Mouse (Mus musculus) midbrain, embryonic 12.5 days (tissue): Measurements from ENCODE around the gene Olfr224. TPM values are rescaled to one million over a fixed set of nuclear protein-coding genes. Genes with fewer than 3 reads are reported as not detected.

ENCODE experiments used
- ATAC-seq: fragments of 200-750 bp; cut with Nextera tagmentation; 2 replicates; pipeline ENCODE4 v1.8.0; 2017; ENCODE audit warnings: low read depth, moderate TSS enrichment, moderate library complexity; ENCODE audit not compliant: low FRiP score
- H3K27ac ChIP-seq: fragments of 300-500 bp; sonication (generic); replicated peaks from 2 replicates; pipeline ENCODE4 v1.5.1; 2016; ENCODE audit warnings: mild to moderate bottlenecking
- H3K27me3 ChIP-seq: fragments of 300-500 bp; sonication (generic); 2 replicates; pipeline ENCODE4 v1.6.1; 2016; ENCODE audit warnings: mild to moderate bottlenecking
- H3K36me3 ChIP-seq: fragments of 300-500 bp; sonication (generic); 2 replicates; pipeline ENCODE4 v1.6.1; 2016
- H3K4me1 ChIP-seq: fragments of 300-500 bp; sonication (generic); 2 replicates; pipeline ENCODE4 v1.6.1; 2016
- H3K4me2 ChIP-seq: fragments of 300-500 bp; sonication (generic); replicated peaks from 2 replicates; pipeline ENCODE4 v1.6.1; 2016; ENCODE audit warnings: mild to moderate bottlenecking, moderate library complexity
- H3K4me3 ChIP-seq: fragments of 300-500 bp; sonication (generic); 2 replicates; pipeline ENCODE4 v1.5.1; 2016; ENCODE audit warnings: mild to moderate bottlenecking
- H3K9ac ChIP-seq: fragments of 300-500 bp; sonication (generic); replicated peaks from 2 replicates; pipeline ENCODE4 v1.6.1; 2016; ENCODE audit warnings: mild to moderate bottlenecking, moderate library complexity
- H3K9me3 ChIP-seq: fragments of 300-500 bp; sonication (generic); 2 replicates; pipeline ENCODE4 v1.6.1; 2016; ENCODE audit warnings: mild to moderate bottlenecking
- WGBS: fragments of 180-500 bp; shearing (Covaris S2); methylation state at CpG from one replicate; pipeline ENCODE4 v1.1.7; 2016; 5-methylcytosine and 5-hydroxymethylcytosine counted together
- polyA plus RNA-seq: library from polyadenylated mRNA; unstranded; fragments of >200 nt; fragmentation: Nextera tagmentation; extraction: Ambion mirVana; gene quantifications from 2 replicates; pipeline ENCODE4 v1.2.1, GENCODE M21; 2016

Gene Olfr224
- not detected in 2 replicates for polyA plus RNA-seq

DNA sequence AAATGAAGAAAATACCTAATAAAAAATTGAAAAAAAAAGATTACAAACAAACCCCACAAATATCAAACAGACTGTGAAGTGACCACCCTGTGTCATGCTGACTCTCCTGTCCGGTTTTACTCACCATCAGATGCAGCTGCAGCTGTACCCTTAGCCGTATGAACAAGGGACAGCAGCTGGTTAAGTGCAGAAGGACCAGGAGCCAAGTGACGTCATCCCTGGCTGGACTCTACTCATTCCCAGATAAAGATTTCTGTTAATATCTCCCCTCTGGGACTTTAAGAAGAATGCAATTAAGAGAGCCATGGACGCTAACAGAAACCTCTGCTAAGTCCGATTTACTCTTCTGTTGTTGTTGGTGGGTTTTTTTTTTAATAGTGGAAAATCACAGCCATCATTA, at the start of gene Olfr224:
Gene Olfr224 (minus strand): TSS at position 149 of the 400 bp plus-strand sequence.
- Histone ChIP-seq H3K9me3 (no peaks in the 10 kb centered on the region), H3K4me2 (no peak within 1 kb of the TSS), H3K9ac (no peak within 1 kb of the TSS), H3K27me3 (no peaks in the 10 kb centered on the region), H3K4me3 (no peak within 1 kb of the TSS), H3K4me1 (no peaks in the 10 kb centered on the region), H3K27ac (no peak within 1 kb of the TSS), H3K36me3 (no peaks in the 10 kb centered on the region)
- ATAC-seq: no peak
- 86% methylated on average over 5 of the region's 5 CpGs for whole genome bisulfite sequencing

- H3K36me3 ChIP-seq: no peaks in the 10 kb centered on the region
- no peaks in the 10 kb centered on the region for H3K4me1 ChIP-seq
- no peak for ATAC-seq
- no peak overlapping the region for H3K9ac ChIP-seq
- no peak overlapping the region for H3K4me2 ChIP-seq
- no peak overlapping the region for H3K4me3 ChIP-seq
- WGBS: 67% methylated on average over 6 of the region's 6 CpGs
- no peaks in the 10 kb centered on the region for H3K27me3 ChIP-seq
- H3K27ac ChIP-seq: no peak overlapping the region
- no peaks in the 10 kb centered on the region for H3K9me3 ChIP-seq
These were observed 48.4 kb upstream of the Olfr224 start for GRCm38 (mm10) chr11:58618793-58619192.

GRCm38 (mm10) chr11:58618369-58618768, 48.0 kb upstream of the Olfr224 start:
- H3K4me3 ChIP-seq: no peak overlapping the region
- no peak overlapping the region for H3K27ac ChIP-seq
- ATAC-seq: no peak
- no peaks in the 10 kb centered on the region for H3K27me3 ChIP-seq
- 68% methylated on average over 3 of the region's 3 CpGs for WGBS
- H3K9ac ChIP-seq: no peak overlapping the region
- H3K36me3 ChIP-seq: no peaks in the 10 kb centered on the region
- no peaks in the 10 kb centered on the region for H3K4me1 ChIP-seq
- no peak overlapping the region for H3K4me2 ChIP-seq
- H3K9me3 ChIP-seq: no peaks in the 10 kb centered on the region

- Histone ChIP-seq H3K27me3 (no peaks in the 10 kb centered on the region), H3K9me3 (no peaks in the 10 kb centered on the region), H3K27ac (no peak within 1 kb of the TSS), H3K4me2 (no peak within 1 kb of the TSS), H3K4me3 (no peak within 1 kb of the TSS), H3K9ac (no peak within 1 kb of the TSS), H3K4me1 (no peaks in the 10 kb centered on the region), H3K36me3 (no peaks in the 10 kb centered on the region)
- ATAC-seq: no peak
- WGBS: 84% methylated on average over 4 of the region's 4 CpGs
These were observed 45.6 kb upstream of the Olfr224 start, which contains the start of gene 2210407C18Rik for GRCm38 (mm10) chr11:58615975-58616374. Gene 2210407C18Rik (minus strand): TSS chr11:58616075.

DNA sequence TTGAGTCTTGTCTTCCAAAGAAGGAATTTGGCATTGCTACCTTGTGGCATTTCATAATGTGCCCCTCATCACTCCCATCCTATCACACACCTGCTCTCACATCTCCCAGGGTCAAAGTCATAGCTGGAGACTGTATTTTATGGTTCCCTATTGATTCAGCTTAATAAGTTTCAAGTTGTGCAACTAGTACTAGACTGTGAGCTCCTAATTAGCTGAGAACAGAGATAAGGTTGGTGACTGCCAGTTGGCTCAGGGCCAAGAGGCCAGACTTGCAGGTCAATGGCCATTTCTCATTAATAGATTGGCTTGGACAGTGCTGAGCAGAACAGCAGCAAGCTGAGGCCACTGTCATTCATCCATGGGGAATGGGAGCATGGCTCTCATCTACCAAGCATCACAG, 44.2 kb upstream of the Olfr224 start:
- Histone ChIP-seq H3K9me3 (no peaks in the 10 kb centered on the region), H3K4me1 (no peaks in the 10 kb centered on the region), H3K27ac (no peak overlapping the region), H3K4me2 (no peak overlapping the region), H3K27me3 (no peaks in the 10 kb centered on the region), H3K36me3 (no peaks in the 10 kb centered on the region), H3K4me3 (no peak overlapping the region), H3K9ac (no peak overlapping the region)
- ATAC-seq: no peak

DNA sequence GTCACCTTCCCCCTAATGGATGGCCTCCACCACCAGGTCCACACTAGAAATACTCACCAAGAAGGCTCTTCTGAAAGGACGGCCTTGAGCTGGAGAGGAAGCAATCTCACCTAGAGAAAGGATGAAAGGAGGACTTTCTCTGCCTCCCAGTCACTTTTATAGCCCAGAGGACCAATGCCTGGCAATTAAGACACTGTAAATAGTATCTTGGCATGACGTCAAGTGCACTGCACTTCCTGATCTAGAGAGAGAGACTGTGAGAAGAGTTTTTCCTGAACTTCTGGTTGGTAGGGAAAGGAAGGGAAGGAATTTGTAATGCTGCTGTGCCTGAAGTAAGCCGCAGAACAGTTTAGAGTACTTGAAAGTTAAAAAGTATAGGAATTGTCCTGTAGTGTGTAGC, 43.0 kb upstream of the Olfr224 start:
- no peak overlapping the region for H3K27ac ChIP-seq
- H3K36me3 ChIP-seq: no peaks in the 10 kb centered on the region
- H3K9me3 ChIP-seq: no peaks in the 10 kb centered on the region
- no peak for ATAC-seq
- 90% methylated on average over 3 of the region's 3 CpGs for WGBS
- no peak overlapping the region for H3K4me3 ChIP-seq
- H3K27me3 ChIP-seq: no peaks in the 10 kb centered on the region
- H3K9ac ChIP-seq: no peak overlapping the region
- no peaks in the 10 kb centered on the region for H3K4me1 ChIP-seq
- H3K4me2 ChIP-seq: no peak overlapping the region

- 85% methylated on average over 6 of the region's 6 CpGs for WGBS
These were observed 36.7 kb upstream of the Olfr224 start for GRCm38 (mm10) chr11:58607030-58607429.

DNA sequence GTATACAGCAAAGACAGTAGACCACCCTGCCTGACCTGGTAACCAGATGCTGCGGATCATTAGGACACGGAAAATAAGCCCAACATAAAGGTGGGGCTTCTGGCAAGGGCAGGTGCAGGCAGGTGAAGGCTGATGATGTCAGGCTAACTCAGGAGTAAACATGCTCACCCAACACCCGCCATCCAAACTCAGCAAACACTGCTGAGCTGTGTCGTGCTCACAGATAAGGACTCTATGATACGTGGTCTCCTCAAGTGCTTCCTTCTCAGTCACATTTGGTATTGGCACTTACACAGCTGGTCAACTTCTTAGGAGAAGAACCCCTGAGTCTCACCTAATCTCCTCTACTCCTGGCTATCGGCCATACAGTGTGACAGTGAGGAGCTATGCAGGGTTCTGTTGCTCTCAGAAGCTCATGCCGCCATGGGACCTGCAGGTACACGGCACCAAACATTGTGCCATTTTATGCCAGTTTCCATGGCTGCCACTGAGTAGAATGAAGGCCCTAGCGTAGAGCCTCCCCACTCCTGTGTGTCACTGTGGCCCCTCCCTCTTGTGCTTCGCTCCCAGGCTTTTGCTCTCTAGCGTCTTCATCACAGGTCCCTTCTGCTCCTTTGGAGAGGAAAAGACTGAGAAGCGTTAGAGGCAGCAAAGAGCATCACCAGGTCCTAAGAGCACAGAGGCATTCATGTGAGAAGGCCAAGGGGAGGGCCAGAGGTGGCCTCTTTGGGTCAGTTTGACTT, 36.0 kb upstream of the Olfr224 start:
- Histone ChIP-seq H3K4me2 (no peak overlapping the region), H3K27me3 (no peaks in the 10 kb centered on the region), H3K9ac (no peak overlapping the region), H3K4me1 (no peaks in the 10 kb centered on the region), H3K4me3 (no peak overlapping the region), H3K9me3 (no peaks in the 10 kb centered on the region), H3K36me3 (no peaks in the 10 kb centered on the region), H3K27ac (no peak overlapping the region)
- no peak for ATAC-seq
- 92% methylated on average over 12 of the region's 12 CpGs for WGBS

More at GRCm38 (mm10) chr11:58607030-58607429, 36.7 kb upstream of the Olfr224 start:
- H3K4me1 ChIP-seq: no peaks in the 10 kb centered on the region
- H3K9me3 ChIP-seq: no peaks in the 10 kb centered on the region
- ATAC-seq: no peak
- no peaks in the 10 kb centered on the region for H3K36me3 ChIP-seq
- no peak overlapping the region for H3K27ac ChIP-seq
- H3K4me2 ChIP-seq: no peak overlapping the region
- no peaks in the 10 kb centered on the region for H3K27me3 ChIP-seq
- no peak overlapping the region for H3K9ac ChIP-seq
- no peak overlapping the region for H3K4me3 ChIP-seq

- 89% methylated on average over 3 of the region's 3 CpGs for WGBS
- H3K4me3 ChIP-seq: no peak overlapping the region
- H3K9ac ChIP-seq: no peak overlapping the region
- no peaks in the 10 kb centered on the region for H3K36me3 ChIP-seq
- no peaks in the 10 kb centered on the region for H3K4me1 ChIP-seq
- H3K4me2 ChIP-seq: no peak overlapping the region
- no peaks in the 10 kb centered on the region for H3K27me3 ChIP-seq
- H3K9me3 ChIP-seq: no peaks in the 10 kb centered on the region
- ATAC-seq: no peak
- no peak overlapping the region for H3K27ac ChIP-seq
These were observed 34.9 kb upstream of the Olfr224 start for GRCm38 (mm10) chr11:58605228-58605627.

- no peak for ATAC-seq
- no peak overlapping the region for H3K4me3 ChIP-seq
- H3K9me3 ChIP-seq: no peaks in the 10 kb centered on the region
- 73% methylated on average over 2 of the region's 2 CpGs for WGBS
- H3K27me3 ChIP-seq: no peaks in the 10 kb centered on the region
- H3K4me1 ChIP-seq: no peaks in the 10 kb centered on the region
- no peak overlapping the region for H3K4me2 ChIP-seq
- H3K36me3 ChIP-seq: no peaks in the 10 kb centered on the region
- no peak overlapping the region for H3K27ac ChIP-seq
- H3K9ac ChIP-seq: no peak overlapping the region
These were observed 34.3 kb upstream of the Olfr224 start for GRCm38 (mm10) chr11:58604688-58605087.

DNA sequence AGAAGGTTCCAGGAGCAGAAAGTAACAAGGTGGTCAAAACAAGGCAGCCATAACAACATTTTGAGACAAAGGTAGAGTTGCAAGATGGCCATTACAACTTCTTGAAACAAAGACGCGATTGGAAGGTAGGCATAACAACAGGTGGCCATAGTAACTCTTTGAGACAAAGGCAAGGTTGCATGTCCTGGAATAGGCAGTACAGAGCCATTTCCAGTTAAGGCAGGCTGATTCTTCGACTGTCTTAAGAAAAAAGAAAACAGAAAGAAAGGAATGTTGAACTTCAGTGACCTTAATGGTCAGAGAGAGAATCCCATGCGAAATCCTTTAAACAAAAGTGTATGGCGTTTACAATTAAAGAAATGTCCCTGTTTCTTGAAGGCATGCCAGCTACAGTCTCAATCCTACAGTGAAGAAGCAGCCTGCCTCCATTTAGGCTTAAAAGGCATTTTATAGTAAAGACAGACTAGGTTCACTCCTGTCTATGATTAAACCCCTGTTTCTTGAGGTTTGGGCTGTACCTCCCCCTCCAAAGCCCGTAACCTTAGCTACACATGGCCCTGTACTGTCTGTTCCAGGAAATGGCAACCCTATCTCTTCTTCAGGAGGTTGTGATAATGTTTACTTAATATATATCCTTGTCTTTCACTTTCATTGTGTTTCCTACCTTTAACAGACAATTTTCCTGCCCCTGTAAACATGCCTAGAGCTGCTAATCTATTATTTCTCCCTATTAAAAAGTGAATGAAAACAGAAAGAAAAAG, 32.6 kb upstream of the Olfr224 start:
- H3K4me2 ChIP-seq: no peak overlapping the region
- no peak overlapping the region for H3K9ac ChIP-seq
- WGBS: 75% methylated on average over 6 of the region's 6 CpGs
- H3K36me3 ChIP-seq: no peaks in the 10 kb centered on the region
- no peaks in the 10 kb centered on the region for H3K4me1 ChIP-seq
- no peak overlapping the region for H3K27ac ChIP-seq
- no peaks in the 10 kb centered on the region for H3K27me3 ChIP-seq
- no peak for ATAC-seq
- H3K4me3 ChIP-seq: no peak overlapping the region
- H3K9me3 ChIP-seq: no peaks in the 10 kb centered on the region

- Histone ChIP-seq H3K27ac (no peak overlapping the region), H3K4me1 (no peaks in the 10 kb centered on the region), H3K4me3 (no peak overlapping the region), H3K9me3 (no peaks in the 10 kb centered on the region), H3K4me2 (no peak overlapping the region), H3K9ac (no peak overlapping the region), H3K27me3 (no peaks in the 10 kb centered on the region), H3K36me3 (no peaks in the 10 kb centered on the region)
- no peak for ATAC-seq
These were observed 31.7 kb upstream of the Olfr224 start for GRCm38 (mm10) chr11:58602062-58602461.
